Mouse (Mus musculus): ENCODE measurements around the gene Ostf1. TPM values are rescaled to one million over a fixed set of nuclear protein-coding genes. Genes with fewer than 3 reads are reported as not detected.

Ostf1 gene
- total and polyA plus RNA-seq, 2 experiments from 2014 or later = 17.7 to 32.8 TPM

DNA sequence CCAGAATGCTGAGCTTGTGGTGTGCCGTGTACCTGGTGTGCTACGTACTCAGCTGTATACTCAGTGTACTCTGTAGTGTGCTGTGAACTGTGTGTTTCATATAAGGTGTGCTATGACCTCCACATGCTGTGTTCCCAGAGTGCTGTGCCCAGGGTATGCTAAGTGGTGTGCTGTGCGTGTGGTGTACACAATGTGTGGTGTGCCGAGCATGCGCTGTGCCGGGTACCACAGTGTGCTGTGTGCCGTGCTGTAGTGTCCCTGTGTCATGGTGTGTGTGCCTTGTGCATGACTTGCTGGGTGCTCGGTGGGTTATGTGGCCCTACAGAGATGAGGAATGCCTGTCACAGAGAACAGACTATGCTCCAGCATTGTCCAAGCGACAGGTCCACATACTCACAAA, 31.0 kb downstream of the Ostf1 start:
- H3K4me1 ChIP-seq (ENCODE audit: insufficient read depth, low read length) = no peaks in the 10 kb centered on the region
- no peak for TF ChIP-seq CTCF (IDR thresholded peaks at IDR 0.05)
- no peak overlapping the region for H3K27ac ChIP-seq (ENCODE audit: low read depth, low read length)
- no peak overlapping the region for H3K4me2 ChIP-seq (ENCODE audit: low read depth, low read length, poor library complexity, severe bottlenecking)
- no peak overlapping the region for H3K4me3 ChIP-seq (ENCODE audit: low read depth, low read length)
- no peak overlapping the region for H3K9ac ChIP-seq (replicated peaks; ENCODE audit: low read length, poor library complexity, severe bottlenecking)
- ATAC-seq (ENCODE audit: low FRiP score) = no peak
- H3K27me3 ChIP-seq (ENCODE audit: insufficient read depth, low read length) = no peaks in the 10 kb centered on the region
- DNase-seq (ENCODE audit: low spot score) = no peak
- no peaks in the 10 kb centered on the region for H3K36me3 ChIP-seq (ENCODE audit: insufficient read depth, low read length)
- WGBS = 95% methylated on average over 9 of the region's 9 CpGs
- H3K9me3 ChIP-seq (ENCODE audit: low read length) = no peaks in the 10 kb centered on the region

DNA sequence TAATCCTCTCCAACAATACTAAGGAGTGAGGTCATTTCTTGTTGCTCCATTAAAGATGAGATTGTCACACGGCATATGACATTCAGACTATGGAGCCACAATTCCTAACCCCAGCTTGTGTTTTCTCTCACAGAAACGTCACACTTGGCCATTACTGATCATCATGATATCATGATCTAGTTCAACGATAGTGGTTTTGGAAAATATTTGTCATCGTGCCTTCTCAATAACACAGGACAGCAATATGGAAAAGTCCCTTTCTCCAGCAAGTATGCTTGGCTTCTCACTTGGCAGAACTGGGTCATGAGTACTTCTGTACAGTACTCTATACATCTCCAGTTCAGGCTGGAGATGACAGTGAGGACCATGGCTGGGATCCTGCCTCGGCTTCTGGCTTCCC, 32.0 kb downstream of the Ostf1 start:
- Histone ChIP-seq H3K4me2 (ENCODE audit: low read depth, low read length, poor library complexity, severe bottlenecking) (no peak overlapping the region), H3K27me3 (ENCODE audit: insufficient read depth, low read length) (no peaks in the 10 kb centered on the region), H3K36me3 (ENCODE audit: insufficient read depth, low read length) (no peaks in the 10 kb centered on the region), H3K9me3 (ENCODE audit: low read length) (no peaks in the 10 kb centered on the region), H3K4me1 (ENCODE audit: insufficient read depth, low read length) (no peaks in the 10 kb centered on the region), H3K9ac (replicated peaks; ENCODE audit: low read length, poor library complexity, severe bottlenecking) (no peak overlapping the region), H3K27ac (ENCODE audit: low read depth, low read length) (no peak overlapping the region), H3K4me3 (ENCODE audit: low read depth, low read length) (no peak overlapping the region)
- WGBS = 91% methylated on average over 5 of the region's 5 CpGs
- TF ChIP-seq CTCF (IDR thresholded peaks at IDR 0.05) = no peak
- no peak for DNase-seq (ENCODE audit: low spot score)
- ATAC-seq (ENCODE audit: low FRiP score) = no peak

DNA sequence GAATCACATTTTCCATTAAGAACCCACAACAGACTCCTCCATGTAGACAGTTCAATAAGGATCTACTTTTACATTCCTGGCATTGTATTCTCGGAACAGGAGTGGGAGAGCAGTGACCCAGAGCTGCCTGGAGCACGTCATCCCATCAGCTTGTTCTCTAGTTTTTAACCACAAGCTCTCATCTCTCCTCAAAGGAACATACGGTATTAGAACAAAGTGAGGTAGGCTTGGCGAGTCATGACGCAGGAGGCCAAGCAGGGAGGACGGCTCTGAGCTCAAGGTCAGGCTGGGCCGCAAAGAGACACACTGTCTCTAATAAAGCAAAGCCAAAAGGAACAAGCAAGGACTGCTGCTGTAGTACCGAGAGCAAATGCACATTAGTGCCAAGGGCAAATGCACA, 32.6 kb downstream of the Ostf1 start:
- DNase-seq (ENCODE audit: low spot score) (no peak), ATAC-seq (ENCODE audit: low FRiP score) (no peak)
- no peak overlapping the region for H3K4me2 ChIP-seq (ENCODE audit: low read depth, low read length, poor library complexity, severe bottlenecking)
- no peaks in the 10 kb centered on the region for H3K27me3 ChIP-seq (ENCODE audit: insufficient read depth, low read length)
- H3K9me3 ChIP-seq (ENCODE audit: low read length) = no peaks in the 10 kb centered on the region
- H3K9ac ChIP-seq (replicated peaks; ENCODE audit: low read length, poor library complexity, severe bottlenecking) = no peak overlapping the region
- H3K27ac ChIP-seq (ENCODE audit: low read depth, low read length) = no peak overlapping the region
- WGBS = 72% methylated on average over 8 of the region's 8 CpGs
- TF ChIP-seq CTCF (IDR thresholded peaks at IDR 0.05) = no peak
- no peaks in the 10 kb centered on the region for H3K4me1 ChIP-seq (ENCODE audit: insufficient read depth, low read length)
- H3K4me3 ChIP-seq (ENCODE audit: low read depth, low read length) = no peak overlapping the region
- H3K36me3 ChIP-seq (ENCODE audit: insufficient read depth, low read length) = no peaks in the 10 kb centered on the region

DNA sequence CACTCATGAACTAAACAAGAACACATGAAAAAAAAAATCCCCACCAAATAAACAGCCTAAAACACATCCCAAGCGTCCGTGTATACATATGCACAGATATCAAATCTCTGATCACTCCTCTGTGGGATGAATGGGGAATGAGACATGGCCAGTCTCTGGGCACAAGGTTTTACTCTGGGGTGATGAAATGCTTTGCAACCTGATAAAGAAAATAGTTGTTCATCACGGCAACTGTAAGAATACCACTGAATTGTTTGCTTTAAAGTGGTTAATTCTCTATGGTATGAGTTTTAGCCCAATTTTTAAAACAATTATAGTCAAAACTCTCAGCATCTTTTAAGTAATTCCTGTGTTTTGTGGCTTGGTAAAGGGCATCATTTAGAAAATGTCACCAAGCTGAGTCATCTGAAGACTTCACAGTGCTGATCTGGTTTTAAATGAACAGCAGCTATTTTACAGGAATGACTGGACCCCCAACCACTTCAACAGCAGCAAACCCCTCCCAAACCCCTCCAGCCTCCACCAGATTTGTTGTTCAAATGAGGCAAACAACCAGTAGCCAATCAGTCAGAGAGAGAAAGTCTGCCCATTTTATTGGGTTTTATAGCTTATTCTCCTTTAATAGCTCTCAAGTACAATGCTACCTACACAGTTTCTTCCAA, 33.2 kb downstream of the Ostf1 start:
- Histone ChIP-seq H3K27me3 (ENCODE audit: insufficient read depth, low read length) (no peaks in the 10 kb centered on the region), H3K9me3 (ENCODE audit: low read length) (no peaks in the 10 kb centered on the region), H3K4me2 (ENCODE audit: low read depth, low read length, poor library complexity, severe bottlenecking) (no peak overlapping the region), H3K4me3 (ENCODE audit: low read depth, low read length) (no peak overlapping the region), H3K9ac (replicated peaks; ENCODE audit: low read length, poor library complexity, severe bottlenecking) (no peak overlapping the region), H3K36me3 (ENCODE audit: insufficient read depth, low read length) (no peaks in the 10 kb centered on the region), H3K27ac (ENCODE audit: low read depth, low read length) (no peak overlapping the region), H3K4me1 (ENCODE audit: insufficient read depth, low read length) (no peaks in the 10 kb centered on the region)
- TF ChIP-seq CTCF (IDR thresholded peaks at IDR 0.05) = no peak
- no peak for ATAC-seq (ENCODE audit: low FRiP score)
- 91% methylated on average over 3 of the region's 3 CpGs for WGBS
- DNase-seq (ENCODE audit: low spot score) = no peak

DNA sequence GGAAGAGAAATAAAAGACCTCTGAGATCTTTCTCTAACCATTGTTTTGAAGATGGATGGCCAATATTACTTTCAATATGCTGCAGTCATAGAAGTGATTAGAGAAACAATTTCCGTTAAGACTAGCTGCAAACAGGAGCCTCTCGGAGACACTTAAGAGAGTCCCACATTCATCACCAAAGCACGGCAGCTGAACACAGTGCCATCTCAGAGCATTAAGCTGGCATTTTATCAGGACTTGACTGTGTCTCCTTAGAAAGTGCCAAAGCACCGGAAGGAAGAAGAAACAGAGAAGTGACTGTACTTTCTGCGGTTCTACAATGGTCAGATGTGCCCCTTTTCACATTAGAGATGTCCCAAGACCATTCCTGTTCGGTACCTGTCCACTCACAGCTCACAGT, 33.9 kb downstream of the Ostf1 start:
- Histone ChIP-seq H3K4me1 (ENCODE audit: insufficient read depth, low read length) (no peaks in the 10 kb centered on the region), H3K9ac (replicated peaks; ENCODE audit: low read length, poor library complexity, severe bottlenecking) (no peak overlapping the region), H3K27me3 (ENCODE audit: insufficient read depth, low read length) (no peaks in the 10 kb centered on the region), H3K4me2 (ENCODE audit: low read depth, low read length, poor library complexity, severe bottlenecking) (no peak overlapping the region), H3K27ac (ENCODE audit: low read depth, low read length) (no peak overlapping the region), H3K9me3 (ENCODE audit: low read length) (no peaks in the 10 kb centered on the region), H3K36me3 (ENCODE audit: insufficient read depth, low read length) (no peaks in the 10 kb centered on the region), H3K4me3 (ENCODE audit: low read depth, low read length) (no peak overlapping the region)
- WGBS = 82% methylated on average over 6 of the region's 6 CpGs
- no peak for TF ChIP-seq CTCF (IDR thresholded peaks at IDR 0.05)
- DNase-seq (ENCODE audit: low spot score) (peak; percentile 55), ATAC-seq (ENCODE audit: low FRiP score) (no peak)

DNA sequence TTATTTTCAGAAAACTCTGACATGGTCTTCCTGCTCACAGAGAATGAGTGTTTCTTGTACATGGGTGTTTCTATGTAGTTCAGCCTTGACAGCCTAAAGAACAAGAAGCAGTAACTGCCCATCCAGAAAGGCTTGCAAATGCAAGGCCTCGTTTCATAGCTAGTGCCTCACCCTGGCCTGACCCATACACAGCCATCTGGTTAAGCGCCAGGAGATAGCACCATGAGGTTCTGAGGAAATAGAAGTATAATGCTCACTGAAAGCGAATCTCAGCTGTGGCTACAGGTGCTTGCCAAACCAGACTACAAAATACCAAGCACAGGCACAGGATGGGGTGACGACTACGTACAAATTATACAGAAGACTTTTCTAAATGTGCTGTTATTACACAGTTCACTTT, 34.7 kb downstream of the Ostf1 start:
- no peak for TF ChIP-seq CTCF (IDR thresholded peaks at IDR 0.05)

More for the DNA sequence above, 34.7 kb downstream of the Ostf1 start:
- no peak overlapping the region for H3K9ac ChIP-seq (replicated peaks; ENCODE audit: low read length, poor library complexity, severe bottlenecking)
- no peaks in the 10 kb centered on the region for H3K4me1 ChIP-seq (ENCODE audit: insufficient read depth, low read length)
- H3K27ac ChIP-seq (ENCODE audit: low read depth, low read length) = no peak overlapping the region
- no peaks in the 10 kb centered on the region for H3K36me3 ChIP-seq (ENCODE audit: insufficient read depth, low read length)
- no peaks in the 10 kb centered on the region for H3K27me3 ChIP-seq (ENCODE audit: insufficient read depth, low read length)
- ATAC-seq (ENCODE audit: low FRiP score) (no peak), DNase-seq (ENCODE audit: low spot score) (peak; percentile 30)
- no peaks in the 10 kb centered on the region for H3K9me3 ChIP-seq (ENCODE audit: low read length)
- no peak overlapping the region for H3K4me3 ChIP-seq (ENCODE audit: low read depth, low read length)
- 93% methylated on average over 5 of the region's 5 CpGs for WGBS
- no peak overlapping the region for H3K4me2 ChIP-seq (ENCODE audit: low read depth, low read length, poor library complexity, severe bottlenecking)

Measured in midbrain, postnatal 0 days (tissue).